Mouse (Mus musculus): ENCODE results near the gene Smim24. TPM values are rescaled to one million over a fixed set of nuclear protein-coding genes. Genes with fewer than 3 reads are reported as not detected.

Gene Smim24
- polyA plus RNA-seq, 1 experiment from 2014 or later = 1.8 TPM

DNA sequence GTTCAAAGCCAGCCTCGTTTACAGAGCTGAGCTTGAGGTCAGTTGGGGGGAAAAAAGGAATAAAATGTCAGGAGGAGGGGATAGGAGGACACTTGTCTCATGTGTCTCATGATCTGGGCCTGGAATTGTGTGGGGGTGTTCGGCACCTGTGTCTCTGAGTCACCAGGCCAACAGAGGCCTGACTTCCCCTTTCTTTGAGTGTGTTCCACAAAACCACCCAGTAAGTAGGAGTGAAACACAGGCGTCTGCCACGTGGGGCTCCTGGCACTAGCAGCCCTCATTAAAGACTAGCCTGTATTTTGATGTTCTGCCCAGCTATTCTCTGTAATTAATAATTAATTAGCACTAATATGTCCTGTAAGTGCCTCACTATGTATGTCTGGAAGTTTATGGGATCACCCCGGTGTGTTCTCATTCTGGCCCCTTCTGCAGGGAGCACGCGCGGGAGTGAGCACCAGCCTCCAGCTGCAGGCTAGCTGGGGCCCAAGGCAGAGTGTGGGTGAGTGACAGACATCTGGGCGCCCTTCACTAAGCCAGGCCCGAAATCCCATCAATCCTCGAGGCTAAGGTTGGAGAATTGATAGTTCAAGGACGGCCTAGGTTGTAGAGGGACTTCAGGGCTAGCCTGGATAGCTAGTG is 36.4 kb upstream of the Smim24 start:
- Histone ChIP-seq H3K9me3 (replicated peaks) (no peaks in the 10 kb centered on the region), H3K4me1 (replicated peaks) (peaks cover 85% of the 10 kb centered on the region), H3K4me2 (peak overlapping the region; percentile 95), H3K9ac (peak overlapping the region; percentile 66), H3K27me3 (no peaks in the 10 kb centered on the region), H3K27ac (peak overlapping the region; percentile 79), H3K4me3 (replicated peaks) (peak overlapping the region; percentile 87), H3K36me3 (peaks cover 19% of the 10 kb centered on the region)
- no peak for DNase-seq
- 25% methylated on average over 12 of the region's 12 CpGs for WGBS (ENCODE audit: insufficient replicate concordance)
- no peak for ATAC-seq (ENCODE audit: low read depth)

DNA sequence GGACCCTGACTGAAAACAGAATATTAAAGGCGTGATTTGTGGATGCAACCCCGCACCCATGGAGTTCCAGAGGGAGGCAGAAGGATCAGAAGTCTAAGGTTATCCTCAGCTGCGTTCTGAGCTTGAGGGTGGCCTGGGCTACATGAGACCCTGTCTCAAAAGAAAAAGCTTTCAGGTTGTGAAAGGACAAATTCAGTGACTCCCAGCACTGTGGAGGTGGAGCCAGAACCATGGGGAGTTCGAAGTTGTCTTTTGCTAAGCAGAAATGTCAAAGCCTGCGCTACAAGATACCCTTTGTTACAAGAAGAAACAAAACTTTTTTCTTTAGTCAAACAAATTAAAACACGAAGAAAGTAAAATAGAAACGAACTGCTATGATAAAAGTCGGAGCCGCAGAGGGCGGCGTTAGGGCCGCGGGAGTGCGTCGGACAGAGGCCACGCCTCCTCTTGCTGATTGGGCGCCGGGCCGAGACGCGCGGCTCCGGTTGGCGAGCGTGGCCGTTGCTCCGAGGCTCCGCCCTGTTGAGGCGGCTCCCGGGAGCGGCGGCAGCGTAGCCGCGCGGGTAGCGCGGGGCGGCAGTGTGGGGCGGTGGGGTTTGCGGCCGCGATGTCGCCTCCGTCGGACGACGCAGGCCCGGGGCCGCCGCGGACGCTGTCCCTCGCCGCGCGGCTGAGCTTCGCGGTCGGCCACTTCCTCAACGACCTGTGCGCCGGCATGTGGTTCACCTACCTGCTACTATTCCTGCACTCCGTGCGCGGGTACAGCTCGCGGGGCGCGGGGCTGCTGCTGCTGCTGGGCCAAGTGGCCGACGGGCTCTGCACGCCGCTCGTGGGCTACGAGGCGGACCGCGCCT is 35.6 kb upstream of the Smim24 start, which contains the start of gene Mfsd12:
TSS of gene Mfsd12 (plus strand) at position 501 of the 854 bp plus-strand sequence.
- Histone ChIP-seq H3K4me1 (replicated peaks) (peaks cover 85% of the 10 kb centered on the region), H3K27ac (peak within 1 kb of the TSS; percentile 98), H3K9ac (peak within 1 kb of the TSS; percentile 99), H3K4me2 (peak within 1 kb of the TSS; percentile 95), H3K27me3 (no peaks in the 10 kb centered on the region), H3K9me3 (replicated peaks) (no peaks in the 10 kb centered on the region), H3K36me3 (peaks cover 26% of the 10 kb centered on the region), H3K4me3 (replicated peaks) (peak within 1 kb of the TSS; percentile 87)
- WGBS (ENCODE audit: insufficient replicate concordance) = 2% methylated on average over 79 of the region's 79 CpGs
- DNase-seq (peak; percentile 90), ATAC-seq (ENCODE audit: low read depth) (peak; percentile 82)

DNA sequence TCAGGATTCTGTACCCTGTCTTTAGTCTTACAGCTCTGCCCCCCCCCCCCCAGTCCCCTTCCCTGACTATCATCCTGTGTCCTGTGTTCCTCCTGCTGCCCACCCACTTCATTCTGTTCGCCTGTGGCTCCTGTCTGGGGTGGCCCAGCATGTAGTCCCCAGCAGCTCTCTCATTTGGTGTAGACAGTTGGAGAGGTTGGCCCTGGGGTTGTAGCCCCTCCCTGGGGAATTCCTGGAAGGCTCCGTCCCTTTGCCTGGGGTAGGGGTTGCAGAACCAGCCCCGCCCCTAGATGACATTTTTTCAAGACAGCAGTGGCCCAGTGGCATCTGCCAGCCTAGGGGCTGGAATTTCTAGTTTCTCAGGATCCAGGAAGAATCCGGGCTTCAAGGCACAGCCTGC is 34.6 kb upstream of the Smim24 start:
- Histone ChIP-seq H3K4me3 (replicated peaks) (peak overlapping the region; percentile 87), H3K27ac (peak overlapping the region; percentile 98), H3K9me3 (replicated peaks) (no peaks in the 10 kb centered on the region), H3K36me3 (peaks cover 31% of the 10 kb centered on the region), H3K9ac (peak overlapping the region; percentile 99), H3K4me2 (peak overlapping the region; percentile 95), H3K4me1 (replicated peaks) (peaks cover 87% of the 10 kb centered on the region), H3K27me3 (no peaks in the 10 kb centered on the region)
- DNase-seq (no peak), ATAC-seq (ENCODE audit: low read depth) (no peak)
- WGBS (ENCODE audit: insufficient replicate concordance) = 18% methylated on average over 4 of the region's 4 CpGs

DNA sequence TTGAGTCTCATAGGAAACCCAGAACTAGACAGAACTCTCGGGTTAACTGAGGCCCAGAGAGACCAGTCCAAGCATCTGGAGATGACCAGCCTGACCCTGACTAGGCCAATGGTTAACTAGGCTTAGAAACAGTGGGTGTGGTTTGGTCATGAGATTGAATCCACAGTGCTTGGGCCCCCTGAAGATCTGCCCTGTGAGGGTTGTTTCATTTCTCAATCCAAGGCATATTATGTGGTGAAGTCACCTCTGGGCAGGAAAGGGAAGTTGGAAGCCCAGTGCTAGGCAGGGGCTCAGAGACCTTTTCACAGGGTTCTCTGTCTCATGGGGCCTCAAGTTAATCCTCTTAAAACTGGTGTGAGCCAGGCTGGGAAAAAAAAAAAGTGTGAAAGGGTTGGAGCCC is 34.0 kb upstream of the Smim24 start:
- H3K4me3 ChIP-seq (replicated peaks) = peak overlapping the region; percentile 87
- peaks cover 38% of the 10 kb centered on the region for H3K36me3 ChIP-seq
- H3K27me3 ChIP-seq = no peaks in the 10 kb centered on the region
- no peak for DNase-seq
- peak overlapping the region; percentile 95 for H3K4me2 ChIP-seq
- H3K27ac ChIP-seq = peak overlapping the region; percentile 98
- H3K9me3 ChIP-seq (replicated peaks) = no peaks in the 10 kb centered on the region
- peaks cover 89% of the 10 kb centered on the region for H3K4me1 ChIP-seq (replicated peaks)
- H3K9ac ChIP-seq = peak overlapping the region; percentile 99
- 53% methylated on average over 1 of the region's 1 CpGs for WGBS (ENCODE audit: insufficient replicate concordance)
- ATAC-seq (ENCODE audit: low read depth) = no peak

DNA sequence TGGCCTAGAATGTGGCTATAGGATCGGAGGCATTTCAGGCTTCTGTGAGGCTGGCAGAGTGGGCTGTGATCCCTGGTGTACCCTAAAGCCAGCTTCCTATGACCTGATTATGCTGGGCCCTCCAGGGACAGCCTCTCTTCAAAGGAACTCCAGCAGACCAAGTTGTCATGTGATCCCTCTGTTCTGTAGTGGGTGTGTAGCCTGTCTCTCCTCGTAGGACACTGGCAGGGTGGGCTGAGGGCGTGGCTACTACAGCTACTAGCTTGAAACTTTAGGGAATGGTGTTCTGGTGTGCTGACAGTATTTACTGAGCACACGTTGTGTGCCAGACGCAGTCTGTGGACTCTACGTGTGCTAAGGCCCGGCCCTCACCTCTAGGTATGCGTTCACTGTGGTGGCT is 32.1 kb upstream of the Smim24 start:
- Histone ChIP-seq H3K9ac (peak overlapping the region; percentile 99), H3K4me3 (replicated peaks) (peak overlapping the region; percentile 20), H3K27me3 (no peaks in the 10 kb centered on the region), H3K9me3 (replicated peaks) (no peaks in the 10 kb centered on the region), H3K4me2 (peak overlapping the region; percentile 95), H3K27ac (peak overlapping the region; percentile 98), H3K36me3 (peaks cover 46% of the 10 kb centered on the region), H3K4me1 (replicated peaks) (peaks cover 92% of the 10 kb centered on the region)
- DNase-seq (no peak), ATAC-seq (ENCODE audit: low read depth) (no peak)
- WGBS (ENCODE audit: insufficient replicate concordance) = 70% methylated on average over 8 of the region's 8 CpGs

DNA sequence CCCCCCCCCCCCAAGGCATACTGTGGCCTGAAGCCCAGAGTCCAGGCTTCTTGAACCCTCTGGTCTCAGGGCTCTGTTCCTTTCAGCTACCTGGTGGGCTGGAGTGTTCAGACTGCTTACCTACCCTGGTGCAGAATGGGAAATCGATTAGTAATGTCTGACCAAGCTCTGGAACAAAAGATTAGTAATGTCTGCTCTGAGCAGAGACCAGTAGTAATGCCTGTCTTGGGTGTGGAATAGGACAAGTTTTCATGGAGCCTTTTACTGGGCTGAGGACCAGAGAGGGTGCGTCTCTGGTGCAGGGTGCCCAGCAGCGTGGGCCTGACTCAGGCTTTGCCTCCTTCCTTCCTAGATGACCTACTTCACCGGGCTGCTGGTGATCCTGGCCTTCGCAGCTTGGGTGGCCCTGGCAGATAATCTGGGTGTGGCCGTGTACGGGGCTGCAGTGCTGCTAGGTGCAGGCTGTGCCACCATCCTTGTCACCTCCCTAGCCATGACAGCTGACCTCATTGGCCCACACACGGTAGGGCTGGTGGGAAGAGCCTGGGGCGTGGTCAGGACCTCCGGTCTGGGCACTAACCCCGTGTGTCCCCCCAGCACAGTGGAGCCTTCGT is 30.4 kb upstream of the Smim24 start:
- ATAC-seq (ENCODE audit: low read depth) (peak; percentile 88), DNase-seq (peak; percentile 87)
- Histone ChIP-seq H3K36me3 (peaks cover 60% of the 10 kb centered on the region), H3K9ac (peak overlapping the region; percentile 99), H3K9me3 (replicated peaks) (no peaks in the 10 kb centered on the region), H3K4me1 (replicated peaks) (peaks cover 96% of the 10 kb centered on the region), H3K27ac (peak overlapping the region; percentile 98), H3K4me2 (peak overlapping the region; percentile 95), H3K4me3 (replicated peaks) (peak overlapping the region; percentile 29), H3K27me3 (no peaks in the 10 kb centered on the region)
- 22% methylated on average over 12 of the region's 12 CpGs for WGBS (ENCODE audit: insufficient replicate concordance)

DNA sequence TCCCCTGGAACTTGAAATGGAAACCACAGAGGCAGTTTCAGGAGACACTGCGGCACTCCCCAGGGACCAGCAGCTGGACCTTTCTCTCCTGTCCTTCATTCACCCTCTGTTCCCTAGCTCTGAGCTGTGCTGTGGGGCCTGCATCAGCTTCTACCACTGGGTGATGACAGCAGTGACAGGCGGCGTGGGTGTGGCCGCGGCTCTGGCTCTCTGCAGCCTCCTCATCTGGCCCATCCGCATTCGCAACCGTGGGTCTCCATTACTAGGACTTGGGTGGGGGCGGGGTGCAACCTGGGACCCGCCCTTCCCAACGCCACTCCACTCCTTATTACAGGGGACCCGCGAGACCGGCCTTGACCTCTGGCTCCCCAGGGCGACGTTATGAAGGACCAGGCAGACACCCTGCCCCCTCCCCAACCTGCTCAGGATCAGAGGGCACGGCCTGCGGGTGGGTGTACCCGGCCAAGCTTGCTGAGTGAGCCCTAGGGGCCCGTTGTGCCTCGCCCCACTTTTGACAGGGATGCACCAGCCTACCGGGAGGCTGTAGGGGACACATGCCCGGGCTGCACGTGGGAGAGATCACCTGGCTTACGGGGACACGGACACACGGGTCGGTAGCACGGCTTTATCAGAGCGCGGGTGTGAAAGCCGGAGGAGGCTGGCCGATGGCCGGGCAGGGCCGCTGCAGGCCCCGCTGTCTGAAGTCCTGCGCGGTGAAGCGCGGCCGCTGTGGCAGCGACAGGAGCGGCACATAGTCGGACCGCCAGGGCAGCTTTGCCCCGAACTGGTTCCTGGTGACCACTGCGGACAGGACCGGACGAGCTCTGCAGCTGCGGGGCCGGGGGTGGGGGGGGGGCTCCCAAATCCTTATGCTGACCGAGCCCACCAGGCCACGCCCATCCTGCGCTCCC is 29.2 kb upstream of the Smim24 start:
- no peak for DNase-seq
- Histone ChIP-seq H3K27me3 (no peaks in the 10 kb centered on the region), H3K9ac (peak overlapping the region; percentile 99), H3K4me1 (replicated peaks) (peaks cover 96% of the 10 kb centered on the region), H3K4me3 (replicated peaks) (peak overlapping the region; percentile 29), H3K9me3 (replicated peaks) (no peaks in the 10 kb centered on the region), H3K27ac (peak overlapping the region; percentile 98), H3K4me2 (peak overlapping the region; percentile 95), H3K36me3 (peaks cover 73% of the 10 kb centered on the region)
- whole genome bisulfite sequencing (ENCODE audit: insufficient replicate concordance) = 55% methylated on average over 54 of the region's 54 CpGs
- peak; percentile 24 for ATAC-seq (ENCODE audit: low read depth)

DNA sequence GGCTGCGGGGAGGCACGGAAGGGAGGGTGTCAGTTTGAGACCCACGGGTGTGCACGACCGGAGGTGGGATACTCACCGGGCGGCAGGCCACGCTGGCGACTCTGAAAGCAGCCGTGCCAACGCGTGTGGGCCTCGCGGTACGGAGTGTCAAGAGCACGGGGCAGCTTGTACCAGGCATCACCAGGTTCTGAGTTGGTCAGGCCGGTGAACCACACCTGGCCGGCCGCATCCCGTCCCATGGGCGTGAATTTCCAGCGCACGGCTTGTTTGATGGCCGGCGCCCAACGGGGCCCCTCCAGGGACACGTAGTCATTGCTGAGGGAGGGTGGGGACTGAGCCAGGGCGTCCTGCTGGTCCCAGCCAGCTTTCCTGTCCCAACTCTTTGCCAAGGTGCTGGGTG is 28.2 kb upstream of the Smim24 start:
- Histone ChIP-seq H3K4me2 (peak overlapping the region; percentile 95), H3K27me3 (no peaks in the 10 kb centered on the region), H3K36me3 (peaks cover 82% of the 10 kb centered on the region), H3K9ac (peak overlapping the region; percentile 99), H3K27ac (peak overlapping the region; percentile 98), H3K4me1 (replicated peaks) (peaks cover 87% of the 10 kb centered on the region), H3K9me3 (replicated peaks) (no peaks in the 10 kb centered on the region), H3K4me3 (replicated peaks) (peak overlapping the region; percentile 29; the same call in 1 of the 2 replicates)
- ATAC-seq (ENCODE audit: low read depth) = no peak
- no peak for DNase-seq
- 47% methylated on average over 28 of the region's 28 CpGs for WGBS (ENCODE audit: insufficient replicate concordance)

DNA sequence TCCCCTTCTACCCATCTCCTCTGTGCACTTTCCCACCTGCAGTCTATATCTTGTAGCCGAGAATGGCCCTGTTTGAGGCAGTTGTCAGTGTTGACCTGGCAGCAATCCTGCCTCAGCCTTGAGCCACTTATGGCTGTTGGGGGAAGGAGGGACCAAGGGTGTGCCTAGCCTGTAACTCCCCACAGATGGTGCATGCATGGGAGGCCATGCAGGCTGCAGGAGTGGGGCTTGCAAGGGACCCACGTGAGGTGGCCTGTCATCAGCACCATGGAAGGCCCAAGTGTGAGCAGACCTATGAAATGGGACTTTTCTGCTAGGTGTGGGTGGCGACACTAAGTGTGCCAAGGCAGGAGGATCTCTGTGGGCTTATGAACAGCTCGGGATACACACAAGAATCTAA is 27.8 kb upstream of the Smim24 start:
- Histone ChIP-seq H3K4me1 (replicated peaks) (peaks cover 82% of the 10 kb centered on the region), H3K9ac (peak overlapping the region; percentile 99), H3K4me2 (peak overlapping the region; percentile 95; the same call in 1 of the 2 replicates), H3K36me3 (peaks cover 82% of the 10 kb centered on the region), H3K9me3 (replicated peaks) (no peaks in the 10 kb centered on the region), H3K27ac (peak overlapping the region; percentile 98), H3K27me3 (no peaks in the 10 kb centered on the region), H3K4me3 (replicated peaks) (no peak overlapping the region)
- WGBS (ENCODE audit: insufficient replicate concordance) = 48% methylated on average over 4 of the region's 4 CpGs
- DNase-seq = no peak
- no peak for ATAC-seq (ENCODE audit: low read depth)

DNA sequence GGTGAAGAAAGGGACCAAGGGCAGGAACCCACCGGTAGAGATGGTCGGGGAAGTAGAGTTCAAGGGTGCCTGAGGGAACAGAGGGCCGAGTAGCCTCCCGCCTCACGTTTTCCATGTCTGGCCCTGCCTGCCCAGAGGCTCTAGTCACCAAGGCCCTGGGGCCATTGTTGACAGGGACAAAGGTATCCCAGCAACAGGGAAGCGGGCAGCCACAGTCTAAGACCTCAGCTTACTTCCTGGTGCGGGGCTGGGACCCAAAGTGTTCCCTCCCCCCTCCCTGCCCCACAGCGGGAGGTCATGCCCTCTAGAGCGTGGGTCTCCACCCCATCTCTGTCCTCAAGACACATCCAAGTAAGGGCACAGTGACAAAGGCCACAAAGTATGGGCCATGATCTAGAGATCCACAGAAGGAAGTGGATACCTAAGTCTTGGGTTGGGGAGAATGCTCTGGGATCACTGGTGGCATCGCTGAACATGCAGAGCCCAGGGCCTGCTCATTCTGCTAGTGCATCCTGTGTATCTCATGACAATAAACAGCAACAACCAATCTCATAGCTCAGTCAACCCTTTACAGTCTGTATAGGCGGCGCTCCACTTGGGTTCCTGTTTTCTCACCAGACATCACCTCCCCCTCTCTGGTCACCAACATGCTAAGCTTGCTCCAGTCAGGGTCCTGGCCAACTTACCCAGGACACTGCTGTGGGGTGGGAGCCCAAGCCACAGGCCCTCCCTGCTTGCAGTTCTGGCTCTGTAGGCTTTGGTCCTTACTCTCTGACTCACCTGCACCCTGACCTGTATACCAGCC is 27.0 kb upstream of the Smim24 start, which contains the start of gene 4930404N11Rik:
TSS of gene 4930404N11Rik (minus strand) at position 145 of the 805 bp plus-strand sequence.
- Histone ChIP-seq H3K27ac (peak within 1 kb of the TSS; percentile 98), H3K9me3 (replicated peaks) (no peaks in the 10 kb centered on the region), H3K4me1 (replicated peaks) (peaks cover 74% of the 10 kb centered on the region), H3K4me2 (peak within 1 kb of the TSS; percentile 95), H3K9ac (peak within 1 kb of the TSS; percentile 99), H3K4me3 (replicated peaks) (peak within 1 kb of the TSS; percentile 29; the same call in 1 of the 2 replicates), H3K27me3 (no peaks in the 10 kb centered on the region), H3K36me3 (peaks cover 82% of the 10 kb centered on the region)
- DNase-seq = no peak
- no peak for ATAC-seq (ENCODE audit: low read depth)
- 30% methylated on average over 12 of the region's 12 CpGs for WGBS (ENCODE audit: insufficient replicate concordance)
